Mouse (Mus musculus) cortical plate, adult 2 months (tissue): ENCODE results near the gene Fbxl19. TPM values are rescaled to one million over a fixed set of nuclear protein-coding genes. Genes with fewer than 3 reads are reported as not detected.

Source experiments
- H3K27ac ChIP-seq: fragments of 200-500 bp; 2 replicates; pipeline ENCODE4 v1.5.1; 2012; ENCODE audit warnings: low read length, control low read depth, inconsistent platforms; ENCODE audit not compliant: insufficient read depth
- H3K4me1 ChIP-seq: fragments of 200-500 bp; 2 replicates; pipeline ENCODE4 v1.6.1; 2011; ENCODE audit warnings: low read length; ENCODE audit not compliant: control insufficient read depth, insufficient read depth
- H3K4me3 ChIP-seq: fragments of 200-500 bp; 2 replicates; pipeline ENCODE4 v1.5.1; 2011; ENCODE audit warnings: mild to moderate bottlenecking, low read length, control low read depth; ENCODE audit not compliant: insufficient read depth
- CTCF ChIP-seq: fragments of 200-500 bp; IDR thresholded peaks from 2 replicates; pipeline ENCODE4 v1.5.1; 2011; ENCODE audit warnings: mild to moderate bottlenecking, control low read depth, low read length; ENCODE audit not compliant: insufficient read depth; ENCODE audit errors: extremely low read depth
- POLR2A ChIP-seq: fragments of 200-500 bp; IDR thresholded peaks from 2 replicates; pipeline ENCODE4 v1.6.1; 2011; ENCODE audit warnings: mild to moderate bottlenecking, low read length, control low read depth; ENCODE audit not compliant: insufficient read depth; ENCODE audit errors: extremely low read depth
- polyA plus RNA-seq: library from polyadenylated mRNA; depleted of rRNA; stranded (reverse); fragments of >200 nt; gene quantifications from 2 replicates; pipeline ENCODE4 v1.2.3, GENCODE M21; 2012

Gene Fbxl19
- polyA plus RNA-seq, 1 experiment: 59.2 TPM

DNA sequence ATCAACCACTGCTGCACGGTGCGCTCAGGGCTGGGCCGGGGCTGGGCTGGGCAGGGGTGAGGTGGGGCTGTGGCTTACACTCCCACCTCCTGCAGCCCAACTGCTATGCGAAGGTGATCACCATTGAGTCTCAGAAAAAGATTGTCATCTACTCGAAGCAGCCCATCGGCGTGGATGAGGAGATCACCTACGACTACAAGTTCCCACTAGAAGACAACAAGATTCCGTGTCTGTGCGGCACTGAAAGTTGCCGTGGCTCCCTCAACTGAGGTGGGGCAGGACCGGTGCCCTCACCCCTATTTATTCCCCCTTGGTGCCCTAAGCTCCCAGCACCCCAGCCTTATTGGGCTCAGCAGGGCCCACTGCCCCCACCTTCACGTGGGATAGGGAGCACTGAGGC is 54.9 kb downstream of the Fbxl19 start:
- TF ChIP-seq CTCF: no peak
- TF ChIP-seq POLR2A: no peak
- Histone ChIP-seq H3K27ac (no peak overlapping the region), H3K4me3 (no peak overlapping the region), H3K4me1 (no peaks in the 10 kb centered on the region)

DNA sequence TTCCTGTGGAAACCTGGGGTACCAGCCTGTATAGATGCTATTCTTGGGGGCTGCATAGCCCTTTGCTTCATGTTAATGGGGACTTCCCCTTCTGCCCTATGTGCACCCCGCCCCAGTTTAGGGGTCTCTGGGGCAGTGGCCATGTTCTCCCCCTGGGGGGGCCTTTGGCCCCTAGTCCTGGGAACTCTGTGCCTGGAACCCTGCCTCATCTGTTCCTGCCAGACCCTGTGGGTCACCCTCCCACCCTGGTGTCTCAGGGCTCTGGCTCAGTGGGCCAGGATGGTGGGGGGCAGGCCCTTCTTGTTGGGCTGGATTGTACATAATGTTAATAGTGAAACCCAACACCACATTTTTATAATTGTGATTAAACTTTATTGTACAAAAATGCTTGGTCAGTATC is 55.4 kb downstream of the Fbxl19 start:
- H3K27ac ChIP-seq: no peak overlapping the region
- TF ChIP-seq POLR2A: no peak
- TF ChIP-seq CTCF: no peak
- H3K4me3 ChIP-seq: no peak overlapping the region
- H3K4me1 ChIP-seq: no peaks in the 10 kb centered on the region

DNA sequence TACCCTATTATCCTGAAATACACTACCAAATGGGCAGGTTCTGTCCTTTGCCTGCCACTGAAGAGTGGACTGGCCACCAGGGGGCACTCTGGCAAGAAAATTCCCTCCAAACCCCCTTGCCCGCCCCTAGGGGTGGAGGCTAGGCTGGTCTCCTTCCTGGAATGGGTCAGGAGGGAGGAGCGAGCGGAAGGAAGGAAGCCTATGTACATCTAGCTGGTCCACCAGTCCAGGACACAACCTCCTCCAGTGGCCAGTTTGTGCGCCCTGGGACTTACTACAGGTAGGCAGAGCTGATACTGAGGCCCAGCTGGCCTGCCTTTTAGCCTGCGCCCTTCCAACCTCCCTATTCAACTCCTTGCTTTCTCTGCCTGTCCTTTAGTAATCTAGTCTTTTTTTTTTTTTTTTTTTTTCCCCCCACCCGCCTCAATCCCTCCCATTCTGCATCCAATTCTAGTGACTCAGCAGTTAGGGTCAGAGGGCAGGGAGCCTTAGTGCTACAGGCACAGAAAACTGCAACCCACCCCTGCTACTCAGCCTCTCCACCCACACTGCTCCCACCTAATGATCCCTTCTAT is 56.2 kb downstream of the Fbxl19 start, which contains the start of gene Hsd3b7:
TSS of gene Hsd3b7 (plus strand) at position 170 of the 575 bp plus-strand sequence.
- peak within 1 kb of the TSS; percentile 47; the same call in 1 of the 2 replicates for H3K27ac ChIP-seq
- H3K4me3 ChIP-seq: peak within 1 kb of the TSS; percentile 27
- no peaks in the 10 kb centered on the region for H3K4me1 ChIP-seq
- peak; percentile 67 for TF ChIP-seq POLR2A
- TF ChIP-seq CTCF: peak; percentile 75

DNA sequence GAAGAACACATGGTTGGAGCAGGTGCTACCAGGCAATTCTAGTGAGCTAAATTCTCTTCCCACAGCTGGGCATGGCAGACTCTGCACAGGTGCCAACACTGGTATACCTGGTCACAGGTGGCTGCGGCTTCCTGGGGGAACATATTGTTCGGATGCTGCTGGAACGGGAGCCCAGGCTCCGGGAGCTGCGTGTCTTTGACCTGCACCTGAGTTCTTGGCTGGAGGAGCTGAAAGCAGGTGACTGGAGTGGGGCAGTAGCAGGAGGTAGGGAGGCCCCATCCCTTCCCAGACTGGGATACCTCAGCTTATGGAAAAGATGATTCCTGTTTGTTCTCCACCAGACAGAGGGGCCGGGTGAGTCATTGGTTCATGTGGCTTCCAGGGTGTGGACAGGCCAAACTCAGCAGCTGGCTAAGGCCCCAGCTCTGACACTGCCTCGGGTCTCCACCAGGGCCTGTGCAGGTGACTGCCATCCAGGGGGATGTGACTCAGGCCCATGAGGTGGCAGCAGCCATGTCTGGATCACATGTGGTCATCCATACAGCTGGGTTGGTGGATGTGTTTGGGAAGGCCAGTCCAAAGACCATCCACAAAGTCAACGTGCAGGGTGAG is 56.8 kb downstream of the Fbxl19 start:
- Histone ChIP-seq H3K4me3 (no peak overlapping the region; the same call in 1 of the 2 replicates), H3K27ac (peak overlapping the region; percentile 47; the same call in 1 of the 2 replicates), H3K4me1 (no peaks in the 10 kb centered on the region)
- TF ChIP-seq CTCF (no peak), POLR2A (peak; percentile 17; the same call in 1 of the 2 replicates)

DNA sequence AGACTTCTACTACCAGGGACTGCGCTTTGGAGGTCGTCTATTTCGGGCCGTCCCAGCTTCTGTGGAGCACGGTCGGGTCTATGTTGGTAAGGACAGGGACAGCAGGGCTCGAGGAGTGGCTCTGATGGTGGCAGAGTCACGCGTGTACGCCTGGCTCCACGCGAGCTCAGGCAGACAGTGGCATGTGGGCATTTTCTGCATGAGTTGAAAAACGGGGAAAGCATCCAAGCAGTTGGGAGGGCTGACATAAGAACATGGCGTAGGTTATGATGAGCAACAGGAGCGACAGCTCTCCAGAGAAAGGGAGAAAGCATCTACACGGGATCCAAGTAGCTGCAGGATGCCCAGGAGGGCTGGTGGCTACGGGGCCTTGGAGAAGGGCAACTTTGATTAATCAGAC is 58.0 kb downstream of the Fbxl19 start:
- TF ChIP-seq POLR2A (no peak; the same call in 1 of the 2 replicates), CTCF (no peak)
- Histone ChIP-seq H3K27ac (peak overlapping the region; percentile 48; the same call in 1 of the 2 replicates), H3K4me1 (no peaks in the 10 kb centered on the region), H3K4me3 (no peak overlapping the region)

DNA sequence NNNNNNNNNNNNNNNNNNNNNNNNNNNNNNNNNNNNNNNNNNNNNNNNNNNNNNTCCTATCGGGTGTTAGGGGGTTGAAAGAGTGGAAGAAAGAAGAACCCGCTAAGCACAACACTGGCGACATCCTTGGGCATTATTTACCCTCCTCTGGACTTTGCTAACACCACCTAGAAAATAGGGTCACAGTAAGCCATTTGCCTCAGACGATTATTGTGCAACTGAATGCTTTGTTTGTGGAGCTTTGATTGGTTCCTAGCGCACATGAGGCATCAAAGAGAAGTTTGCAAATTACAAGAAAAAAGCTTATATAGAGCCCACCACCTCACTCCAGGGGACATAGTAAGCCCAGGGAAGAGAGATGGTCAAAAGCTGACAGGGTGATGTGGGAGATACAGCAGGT is 64.5 kb downstream of the Fbxl19 start:
- TF ChIP-seq CTCF (no peak), POLR2A (no peak)
- H3K4me3 ChIP-seq: no peak overlapping the region
- H3K4me1 ChIP-seq: no peaks in the 10 kb centered on the region
- H3K27ac ChIP-seq: no peak overlapping the region

DNA sequence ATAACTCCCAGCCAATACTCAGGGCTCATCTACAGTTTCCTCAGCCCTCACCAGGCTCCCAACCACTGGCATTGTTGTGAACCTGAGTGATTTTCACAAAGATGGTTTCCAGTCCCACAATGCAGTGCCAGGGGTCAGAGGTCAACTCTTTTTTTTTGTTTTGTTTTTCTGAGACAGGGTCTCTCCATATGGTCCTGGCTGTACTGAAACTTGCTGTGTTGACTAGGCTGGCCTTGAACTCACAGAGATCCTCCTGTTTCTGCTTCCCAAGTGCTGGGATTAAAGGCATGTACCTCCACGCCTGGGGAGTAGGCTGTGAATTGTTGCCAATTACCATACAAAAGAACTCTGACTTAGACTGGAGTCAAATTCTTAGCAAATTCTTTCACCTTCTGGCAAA is 65.5 kb downstream of the Fbxl19 start:
- Histone ChIP-seq H3K4me1 (peaks cover 2% of the 10 kb centered on the region; the same call in 1 of the 2 replicates), H3K4me3 (no peak overlapping the region)
- no peak for TF ChIP-seq CTCF
- TF ChIP-seq POLR2A: no peak

DNA sequence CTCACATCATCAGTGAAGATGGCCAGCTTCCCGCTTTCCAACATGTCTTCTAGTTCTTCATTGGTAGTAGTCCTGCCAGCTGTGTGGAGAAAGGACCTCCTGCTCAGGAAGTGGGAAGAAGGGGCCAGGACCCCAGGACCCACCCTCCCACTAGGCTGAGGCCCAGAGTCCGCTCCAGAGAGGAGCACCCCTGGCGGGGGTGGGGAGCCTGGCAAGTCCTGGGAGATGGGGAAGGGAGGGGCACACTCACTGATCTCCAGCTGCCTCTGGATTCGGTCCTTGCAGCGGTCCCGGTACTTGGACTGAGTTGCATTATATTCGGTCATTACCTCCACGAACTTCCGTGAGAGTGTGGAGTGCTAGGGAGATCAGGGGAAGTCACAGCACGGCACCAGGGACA is 66.3 kb downstream of the Fbxl19 start:
- H3K27ac ChIP-seq: no peak overlapping the region
- no peak for TF ChIP-seq POLR2A
- no peak for TF ChIP-seq CTCF
- H3K4me3 ChIP-seq: no peak overlapping the region
- H3K4me1 ChIP-seq: peaks cover 8% of the 10 kb centered on the region

More for the DNA sequence above, 65.5 kb downstream of the Fbxl19 start:
- H3K27ac ChIP-seq: no peak overlapping the region

DNA sequence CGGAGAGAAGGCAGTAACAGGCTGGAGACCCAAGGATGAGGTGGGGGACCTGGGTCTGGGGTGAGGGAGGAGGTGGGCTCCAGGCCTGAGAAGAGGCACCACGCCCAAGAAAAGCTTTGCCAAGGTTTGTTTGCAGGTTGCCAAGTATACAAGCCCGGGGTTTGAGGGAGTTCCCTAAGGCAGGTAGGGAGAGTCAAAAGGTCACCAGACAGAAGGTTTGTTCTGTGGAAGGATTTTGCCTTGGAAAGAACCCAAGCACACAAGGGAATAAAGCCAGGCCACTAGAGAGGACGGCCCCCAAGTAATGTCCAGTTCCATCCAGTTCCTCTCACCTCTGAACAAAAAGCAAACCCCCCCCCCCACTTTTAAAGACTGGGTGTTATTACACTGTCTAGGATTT is 66.9 kb downstream of the Fbxl19 start:
- Histone ChIP-seq H3K4me3 (no peak overlapping the region), H3K27ac (no peak overlapping the region), H3K4me1 (peaks cover 10% of the 10 kb centered on the region)
- TF ChIP-seq CTCF (no peak), POLR2A (no peak)

DNA sequence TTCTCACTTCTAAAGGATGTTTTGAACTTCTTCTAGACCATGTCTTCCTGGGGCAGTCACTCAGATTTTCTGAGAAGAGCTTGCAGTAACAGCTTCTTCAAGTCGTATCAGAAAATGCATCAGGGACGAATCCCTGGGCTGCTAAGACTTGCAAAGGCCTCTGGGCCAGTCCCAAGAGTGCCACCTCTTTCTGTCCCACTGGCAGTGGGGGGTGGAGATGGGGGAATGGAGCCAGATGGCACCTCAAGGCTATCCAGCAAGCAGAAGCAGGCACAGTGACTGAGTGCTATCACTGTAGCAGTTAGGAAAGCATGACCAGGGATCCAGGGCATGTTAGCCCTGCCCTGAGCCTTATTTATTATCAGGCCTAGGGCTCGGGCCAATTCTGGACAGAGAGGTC is 67.9 kb downstream of the Fbxl19 start:
- H3K27ac ChIP-seq: no peak overlapping the region
- no peak for TF ChIP-seq POLR2A
- TF ChIP-seq CTCF: no peak
- H3K4me1 ChIP-seq: peaks cover 13% of the 10 kb centered on the region
- no peak overlapping the region for H3K4me3 ChIP-seq
